Mouse (Mus musculus) cerebellum, adult 11-12 months (tissue): ENCODE data around the gene Pknox2.

Experiments
- DNase-seq: peaks from one replicate; pipeline ENCODE4 v3.0.0; 2022

Pknox2 gene

DNA sequence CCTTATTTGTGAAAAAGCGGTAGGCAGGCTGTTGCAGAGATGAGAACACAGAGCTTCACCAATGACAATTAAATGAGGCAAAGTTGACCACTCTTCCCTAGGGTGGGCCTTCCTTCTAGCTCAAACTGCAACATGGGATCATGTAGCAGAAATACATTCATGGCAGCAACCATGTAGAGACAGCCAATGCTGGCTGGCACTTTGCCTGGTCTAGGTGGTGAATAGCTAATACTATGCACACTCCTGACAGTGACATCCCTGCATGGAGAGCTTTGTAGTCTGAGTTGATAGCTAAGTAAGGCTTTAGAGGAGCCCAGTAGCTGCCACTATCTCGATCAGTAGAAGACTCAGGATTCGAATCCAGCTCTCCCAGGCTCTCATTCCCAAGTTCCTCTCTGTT lies 48.6 kb downstream of the Pknox2 start:
- DNase-seq: no peak

DNA sequence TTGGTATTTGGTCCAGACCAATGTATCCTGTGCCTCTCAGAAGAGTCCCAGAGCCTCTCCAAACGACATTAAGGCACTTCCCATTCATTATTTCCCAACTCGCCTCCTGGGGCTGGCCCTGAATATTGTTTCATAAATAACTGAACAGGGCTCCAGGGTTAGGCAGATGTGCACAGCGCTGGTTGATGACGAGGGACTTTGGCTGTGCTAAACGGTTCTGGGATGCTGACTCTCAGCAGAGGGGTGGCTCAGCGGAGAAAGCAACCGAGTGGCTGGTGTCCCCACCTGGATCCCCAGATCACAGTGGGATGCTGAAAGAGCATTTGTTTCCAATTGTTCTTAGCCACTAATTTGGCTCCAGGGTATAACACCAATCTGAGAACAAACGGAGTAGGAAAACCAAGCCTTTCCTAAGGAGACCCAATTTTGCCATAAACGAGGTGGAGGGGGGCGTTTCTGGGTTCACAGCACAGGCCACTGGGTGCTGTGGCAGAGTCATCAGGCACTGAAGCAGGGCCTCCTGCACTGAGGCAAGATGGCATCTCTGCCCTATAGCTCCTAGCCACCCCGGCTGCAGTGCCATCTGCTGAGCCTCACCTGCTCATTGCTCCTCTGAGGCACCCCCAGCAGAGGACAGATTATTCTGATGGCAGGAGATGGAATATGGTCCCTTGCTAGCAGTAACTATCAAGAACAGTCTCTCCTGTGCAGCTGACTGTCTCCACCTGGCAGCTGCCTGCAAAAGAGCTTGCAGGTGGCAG lies 52.8 kb downstream of the Pknox2 start:
- DNase-seq: peak; percentile 38

DNA sequence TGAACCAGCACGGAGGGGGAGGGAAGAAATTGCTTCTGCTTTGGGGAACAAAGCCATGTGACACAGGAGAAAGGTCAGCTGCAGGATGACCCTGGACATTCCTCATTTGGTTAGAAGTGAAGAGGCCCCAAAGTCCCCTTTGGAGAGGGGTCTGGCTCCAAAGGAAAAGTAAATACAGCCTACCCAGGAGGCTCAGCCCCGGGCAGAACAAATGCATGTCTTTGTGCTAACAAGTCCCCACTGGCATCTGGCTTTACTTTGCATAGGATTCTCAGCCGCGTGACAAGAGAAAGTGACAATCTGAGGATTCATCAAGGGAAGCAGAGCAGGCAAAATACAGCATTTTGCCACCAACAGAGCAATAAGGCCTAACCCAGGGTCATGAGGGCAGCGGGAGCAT lies 54.1 kb downstream of the Pknox2 start:
- DNase-seq: no peak

GRCm38 (mm10) chr9:37089894-37090652 lies 57.1 kb downstream of the Pknox2 start:
- DNase-seq: no peak

DNA sequence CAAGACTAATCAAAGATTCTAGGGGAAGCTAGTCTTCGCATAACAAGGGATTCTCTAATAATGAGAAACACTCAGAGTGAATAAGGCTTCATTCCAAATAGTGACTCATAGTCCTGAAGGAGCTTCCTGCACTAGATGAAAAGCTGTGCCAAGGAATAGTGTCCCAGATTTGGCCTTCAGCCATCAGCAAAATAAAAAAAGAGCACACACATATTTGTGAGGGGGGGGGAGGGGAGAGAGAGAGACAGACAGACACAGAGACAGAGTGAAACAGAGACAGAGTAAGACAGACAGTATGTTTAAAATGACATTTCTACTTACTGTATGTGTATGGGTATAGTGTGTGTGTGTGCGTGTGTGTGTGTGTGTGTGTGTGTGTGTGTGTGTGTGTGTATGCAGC lies 61.8 kb downstream of the Pknox2 start:
- DNase-seq: peak; percentile 41

DNA sequence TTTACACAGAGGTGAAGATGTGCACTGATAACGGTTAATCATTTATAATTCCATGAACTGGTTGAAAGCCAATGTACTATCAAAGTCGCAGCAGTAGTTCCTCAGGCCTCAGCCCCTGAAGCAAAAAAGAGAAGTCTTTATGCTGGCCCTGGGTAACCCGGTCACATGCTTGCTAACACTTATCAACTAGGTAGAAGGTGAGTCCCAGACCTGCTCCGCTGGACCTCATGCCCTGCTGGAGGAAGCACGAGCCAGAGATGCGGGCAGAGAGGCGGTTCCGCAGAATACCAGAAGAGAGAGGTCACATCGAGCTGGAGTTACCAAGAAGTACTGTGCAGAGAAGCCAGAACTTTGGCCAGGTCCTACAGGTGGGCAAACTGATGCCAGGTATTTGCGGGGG lies 65.0 kb downstream of the Pknox2 start:
- DNase-seq: no peak

DNA sequence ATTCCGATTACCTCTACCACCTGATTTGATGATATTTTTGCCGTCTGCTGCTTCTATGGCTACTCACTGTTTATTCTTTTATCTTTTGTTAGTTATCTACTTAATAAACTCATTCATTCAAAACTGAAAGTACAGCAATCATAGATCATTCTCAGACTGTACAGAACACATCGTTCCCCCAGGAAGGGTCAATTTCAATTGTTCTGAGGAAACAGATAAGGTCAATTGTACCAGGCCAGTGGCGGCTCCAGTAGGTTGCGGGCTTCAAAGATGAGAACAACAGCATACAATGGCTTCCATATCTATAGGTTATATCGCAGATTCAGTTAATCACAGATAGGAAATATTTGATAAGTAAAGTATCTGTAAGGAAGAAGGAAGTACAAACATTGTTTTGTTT lies 66.9 kb downstream of the Pknox2 start:
- DNase-seq: no peak

DNA sequence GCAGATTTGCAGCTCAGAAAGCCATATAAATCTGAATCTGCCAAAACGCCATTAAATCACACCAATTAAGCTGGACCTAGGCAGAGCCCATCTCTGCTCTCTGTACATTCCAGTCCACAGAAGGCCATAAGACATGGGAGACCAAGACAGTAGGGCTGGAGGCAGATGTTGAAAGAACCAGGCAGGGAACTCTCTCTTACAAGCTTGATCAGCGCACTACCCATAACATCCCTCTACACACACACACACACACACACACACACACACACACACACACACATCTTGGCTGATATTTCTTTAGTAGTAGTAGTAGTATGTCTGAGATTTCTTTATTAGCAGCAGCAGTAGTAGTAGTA lies 70.2 kb downstream of the Pknox2 start:
- DNase-seq: no peak

GRCm38 (mm10) chr9:37076386-37077062 lies 70.7 kb downstream of the Pknox2 start:
- DNase-seq: no peak

DNA sequence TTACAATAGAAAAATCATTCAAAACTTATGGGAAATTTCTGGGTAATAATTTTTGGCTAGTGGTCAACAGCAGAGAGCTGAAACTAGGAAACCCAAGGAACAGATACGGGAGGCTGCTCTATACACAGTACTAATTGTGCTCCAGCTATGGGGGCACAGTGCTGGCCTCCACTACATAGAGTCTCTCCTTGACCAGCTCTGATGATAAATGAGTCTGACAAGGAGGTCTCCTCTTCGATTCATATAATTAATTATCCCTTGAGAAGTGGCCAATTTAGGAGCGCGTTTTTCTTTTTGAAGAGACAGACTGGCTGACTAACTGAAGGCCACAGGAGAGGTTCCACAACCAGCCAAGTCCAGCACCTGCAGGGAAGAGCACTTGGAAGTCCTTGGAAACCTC lies 71.3 kb downstream of the Pknox2 start:
- no peak for DNase-seq

- peak; percentile 41 for DNase-seq
These were observed 77.6 kb downstream of the Pknox2 start for GRCm38 (mm10) chr9:37069391-37070312.

- no peak for DNase-seq
These were observed 79.8 kb downstream of the Pknox2 start for GRCm38 (mm10) chr9:37067473-37067830.

- no peak for DNase-seq
These were observed 80.3 kb downstream of the Pknox2 start for GRCm38 (mm10) chr9:37066732-37067472.

- DNase-seq: no peak
These were observed 85.6 kb downstream of the Pknox2 start for GRCm38 (mm10) chr9:37061627-37062026.

DNA sequence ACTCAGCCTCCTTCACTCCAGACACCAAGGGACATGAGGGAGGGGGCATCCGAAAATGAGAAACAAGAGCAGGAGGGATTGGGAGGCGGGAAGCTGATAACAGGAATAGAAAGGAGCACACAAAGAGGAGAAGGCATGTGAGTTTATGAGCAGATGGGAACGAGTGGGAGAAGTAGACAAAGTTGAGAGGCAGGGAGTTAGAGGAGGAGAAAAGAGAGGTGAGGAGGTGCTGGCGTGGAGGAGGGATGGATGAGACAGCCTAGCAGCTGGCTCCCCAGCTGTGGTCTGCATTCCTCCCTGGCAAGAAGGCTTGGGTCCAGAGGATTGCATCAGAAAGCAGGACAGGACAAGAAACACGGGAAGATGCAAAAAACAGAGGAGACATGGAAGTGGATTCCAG lies 92.5 kb downstream of the Pknox2 start:
- no peak for DNase-seq

DNA sequence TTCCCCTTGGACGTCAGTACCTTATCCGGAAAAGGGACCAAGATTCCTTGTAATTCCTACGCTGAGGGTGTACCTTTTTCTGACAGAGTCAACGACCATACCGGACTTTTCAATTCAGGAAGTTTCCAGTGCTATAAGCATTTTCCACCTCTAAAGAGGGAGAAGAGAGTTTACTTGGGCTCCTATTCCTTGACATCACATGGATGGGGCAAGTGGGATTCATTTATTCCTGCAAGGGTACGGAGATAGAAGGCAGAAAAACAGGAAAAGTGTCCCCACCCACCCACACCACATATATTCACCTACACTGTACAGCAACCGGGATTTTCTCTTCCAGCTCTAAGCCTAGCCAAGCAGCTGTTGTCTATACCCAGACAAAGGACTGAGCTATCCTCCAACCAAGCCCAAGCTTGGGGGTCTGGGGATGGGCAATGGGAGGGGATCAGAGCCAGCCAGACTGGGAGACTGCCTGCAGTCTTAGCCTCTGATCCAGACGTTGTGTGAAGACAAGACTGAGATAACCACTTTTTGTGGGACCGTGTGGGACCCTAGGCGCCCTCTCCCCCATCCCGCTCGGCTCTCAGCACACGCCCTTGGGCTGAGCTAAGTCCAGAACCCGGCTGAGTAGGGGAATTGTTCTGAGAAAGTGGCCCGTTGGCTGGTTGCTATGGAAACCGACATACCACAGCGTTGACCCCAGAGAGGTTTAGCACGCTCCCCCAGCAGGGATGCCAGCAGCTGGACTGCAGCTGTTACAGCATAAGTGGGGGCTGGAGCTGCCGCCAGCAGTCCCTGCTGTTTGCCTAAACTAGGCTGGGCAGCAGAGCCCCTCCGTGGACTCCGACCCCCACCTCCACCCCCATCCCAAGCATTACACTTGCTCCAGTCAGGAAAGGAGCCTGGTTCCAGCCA lies 93.3 kb downstream of the Pknox2 start:
- DNase-seq: no peak

GRCm38 (mm10) chr9:37053041-37053440 lies 94.2 kb downstream of the Pknox2 start:
- no peak for DNase-seq

DNA sequence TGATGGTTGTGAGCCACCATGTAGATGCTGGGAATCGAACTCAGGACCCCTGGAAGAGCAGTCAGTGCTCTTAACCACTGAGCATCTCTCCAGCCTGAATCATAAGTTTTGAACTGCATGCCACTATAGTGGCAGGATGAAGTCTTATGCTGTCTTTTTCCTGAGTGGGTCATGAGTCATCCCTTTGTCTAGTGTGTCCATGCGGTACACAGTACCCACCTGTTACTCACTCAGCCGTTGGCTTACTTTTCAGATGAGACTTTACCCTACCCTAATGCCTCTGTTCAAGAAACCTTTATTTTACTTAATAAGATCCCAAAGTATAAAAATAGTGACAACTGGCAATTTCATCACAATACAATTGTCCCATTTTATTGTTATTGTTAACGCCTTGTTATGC lies 95.5 kb downstream of the Pknox2 start:
- DNase-seq: no peak

DNA sequence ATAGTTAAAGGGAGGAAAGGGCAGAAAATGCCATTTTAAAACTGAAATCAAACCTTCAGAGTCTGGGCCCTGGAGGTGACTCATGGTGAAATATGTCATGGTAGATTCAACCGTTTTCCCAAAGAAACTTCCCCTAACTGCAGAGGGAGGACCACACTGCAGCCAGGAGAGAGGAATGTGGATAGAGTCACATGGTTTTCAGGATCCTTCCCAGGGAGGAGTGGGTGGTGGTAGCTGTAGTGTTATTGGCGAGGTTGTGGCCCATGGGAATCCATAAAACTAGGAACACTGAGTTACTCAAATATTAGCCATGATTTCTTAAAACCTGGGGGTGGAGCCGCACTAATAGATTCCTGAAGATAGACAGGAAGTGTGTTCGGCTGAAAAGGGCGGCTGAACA lies 99.7 kb downstream of the Pknox2 start:
- no peak for DNase-seq

DNA sequence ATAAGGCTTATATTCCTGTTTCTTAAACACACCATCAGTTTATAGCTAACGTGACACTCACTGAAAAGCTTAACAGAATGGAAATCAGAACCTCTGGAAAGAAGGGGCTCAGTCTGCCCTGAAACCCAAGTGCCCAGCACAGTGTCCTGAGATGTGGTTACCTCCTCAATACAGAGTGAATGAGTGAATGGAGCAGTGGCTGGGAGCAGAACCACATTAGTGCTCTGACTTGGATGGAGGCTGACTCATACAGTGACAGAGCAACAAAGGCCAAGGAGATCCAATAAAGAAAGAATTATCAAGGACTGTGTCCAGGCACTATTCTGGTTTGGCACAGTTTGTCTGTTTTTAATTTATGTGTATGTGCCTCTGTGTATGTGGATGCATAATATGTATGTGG lies 101.3 kb downstream of the Pknox2 start:
- DNase-seq: no peak

DNA sequence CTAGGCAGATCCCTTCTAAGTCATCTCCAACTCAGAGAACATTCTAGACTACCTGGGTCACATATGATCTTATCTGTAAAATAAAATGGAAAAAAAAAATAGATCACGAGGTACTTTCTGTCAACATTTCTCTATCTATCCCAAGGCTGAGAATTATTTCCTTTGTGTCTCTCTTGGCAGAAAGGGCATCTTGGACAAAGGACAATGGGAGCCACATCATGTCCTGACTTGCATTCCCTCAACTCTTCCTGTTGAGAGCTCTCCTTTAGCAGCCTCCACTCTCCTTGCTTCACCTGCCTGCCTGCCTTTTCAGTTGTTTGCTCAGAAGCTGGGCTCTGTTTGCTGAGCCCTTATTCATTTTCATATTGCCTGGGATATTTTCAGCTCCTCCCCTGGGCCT lies 103.0 kb downstream of the Pknox2 start:
- DNase-seq: no peak
